Mouse (Mus musculus): ENCODE results near the gene Gm4969.
"Not testable (repeated sequence)": the region's sequence is repeated elsewhere in the genome, so short reads cannot be mapped to it uniquely, and the experiment has no call there.

The Gm4969 gene

DNA sequence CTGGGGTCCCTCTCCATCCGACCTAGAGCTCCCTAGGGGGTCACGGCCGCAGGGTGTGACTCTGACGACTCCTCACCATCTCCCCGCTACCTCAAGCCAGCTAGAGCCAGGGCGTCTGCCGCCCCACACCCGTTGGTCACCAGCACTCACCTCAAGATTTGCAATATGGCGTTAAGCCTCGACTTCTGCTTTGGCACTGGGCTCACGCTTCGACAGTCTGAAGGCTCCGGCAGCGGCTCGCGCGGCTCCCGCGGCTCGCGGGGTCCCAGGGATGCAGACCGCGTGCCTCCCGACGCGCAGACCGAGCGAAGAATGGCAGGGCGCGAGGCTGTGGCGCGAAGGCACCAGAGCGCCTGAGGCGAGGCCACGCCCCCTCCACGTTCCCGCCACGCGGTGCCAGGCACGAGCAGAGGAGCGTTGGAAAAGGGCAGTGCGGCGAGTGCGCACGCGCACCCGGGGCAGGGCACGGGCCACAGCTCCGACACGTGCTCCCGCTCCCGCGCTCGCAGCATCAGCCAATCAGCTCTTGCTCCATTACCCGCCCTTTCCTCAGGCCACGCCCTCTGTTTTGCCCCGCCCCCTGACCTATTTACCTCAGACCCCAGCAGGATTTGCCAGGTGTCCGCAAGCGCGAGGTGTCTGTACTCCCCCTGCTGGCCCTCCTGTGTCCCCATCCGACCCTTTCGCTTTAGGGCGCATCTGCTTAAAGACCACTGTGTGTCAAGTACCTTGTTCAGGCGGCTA lies at the start of gene Gm4969:
Gene Gm4969, minus strand, starts transcription at position 341 of the 744 bp plus-strand sequence.
- peak; percentile 87 for DNase-seq

DNA sequence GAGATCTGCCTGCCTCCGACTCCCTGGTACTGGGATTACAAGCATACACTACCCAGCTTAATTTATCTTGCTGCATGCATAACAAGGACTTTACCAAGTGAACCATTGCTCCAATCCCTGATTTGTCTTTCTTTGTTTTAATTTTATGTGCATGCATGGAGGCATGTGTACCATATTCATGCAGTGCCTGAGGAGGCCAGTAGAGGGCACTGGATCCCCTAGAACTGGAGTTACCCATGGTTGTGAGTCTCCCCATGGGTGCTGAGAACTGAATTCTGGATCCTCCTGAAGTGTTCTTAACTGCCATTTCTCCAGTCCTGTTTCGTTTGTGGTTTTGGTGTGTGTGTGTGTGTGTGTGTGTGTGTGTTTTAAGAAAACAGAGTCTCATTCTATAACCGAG lies 48.8 kb upstream of the Gm4969 start:
- DNase-seq: peak; percentile 5

DNA sequence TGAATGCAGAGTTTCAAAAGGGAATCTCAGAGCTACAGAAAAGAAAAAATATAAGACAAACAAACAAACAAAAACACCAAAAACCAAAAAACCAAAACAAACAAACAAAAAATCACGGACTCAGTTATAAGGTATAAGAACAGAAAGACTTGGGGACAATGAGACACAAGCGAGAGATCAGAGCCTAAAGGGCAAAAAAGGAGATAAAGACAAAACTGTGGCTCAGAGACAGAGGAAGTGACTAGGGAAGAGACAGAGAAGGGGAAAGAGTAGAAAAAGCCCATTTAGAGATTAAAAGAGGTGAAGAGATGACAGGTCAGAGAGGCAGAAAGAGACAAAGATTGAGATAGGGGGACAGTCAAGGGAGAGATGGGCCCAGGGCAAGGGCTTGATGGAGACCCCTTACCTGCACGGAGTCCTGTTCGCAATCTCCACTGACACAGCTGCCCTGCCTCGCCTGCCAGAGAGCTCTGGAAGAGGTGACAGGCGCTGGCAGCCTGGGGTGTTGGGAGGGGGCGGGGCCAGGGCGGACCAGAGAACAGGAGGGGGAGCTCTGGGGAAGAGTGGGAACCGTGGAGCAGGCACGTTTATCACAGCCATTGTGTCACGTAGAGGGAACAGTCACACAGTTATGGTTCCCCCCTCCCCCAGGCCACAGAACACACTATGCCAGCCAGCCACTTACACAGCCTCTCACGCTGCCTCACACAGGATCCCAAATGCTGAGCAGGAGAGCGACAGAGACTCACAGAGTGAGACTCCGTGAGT lies 47.7 kb upstream of the Gm4969 start, which contains the start of gene Gipr:
Gene Gipr, minus strand, starts transcription at position 472 of the 768 bp plus-strand sequence.
- DNase-seq: peak; percentile 8

DNA sequence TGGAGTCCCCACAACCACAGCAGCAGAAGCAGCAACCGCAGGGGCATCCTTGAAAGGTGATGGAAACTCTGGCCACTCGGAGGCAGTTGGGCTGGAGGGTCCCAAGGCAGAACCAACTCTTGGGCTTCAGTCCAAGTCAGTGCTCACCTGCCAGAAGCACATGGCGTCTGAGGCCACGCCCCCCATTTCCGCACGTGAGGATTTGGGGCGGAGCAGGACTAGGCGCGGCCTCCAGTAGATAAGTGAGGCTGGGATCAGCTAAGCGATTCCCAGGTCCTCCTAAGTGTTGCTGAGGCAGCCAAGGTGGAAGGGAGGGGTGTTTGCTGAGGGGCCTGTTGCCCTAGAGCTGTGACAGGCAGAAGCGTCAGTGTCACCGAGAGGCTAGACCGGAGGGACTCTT lies 46.8 kb upstream of the Gm4969 start:
- peak; percentile 11 for DNase-seq

DNA sequence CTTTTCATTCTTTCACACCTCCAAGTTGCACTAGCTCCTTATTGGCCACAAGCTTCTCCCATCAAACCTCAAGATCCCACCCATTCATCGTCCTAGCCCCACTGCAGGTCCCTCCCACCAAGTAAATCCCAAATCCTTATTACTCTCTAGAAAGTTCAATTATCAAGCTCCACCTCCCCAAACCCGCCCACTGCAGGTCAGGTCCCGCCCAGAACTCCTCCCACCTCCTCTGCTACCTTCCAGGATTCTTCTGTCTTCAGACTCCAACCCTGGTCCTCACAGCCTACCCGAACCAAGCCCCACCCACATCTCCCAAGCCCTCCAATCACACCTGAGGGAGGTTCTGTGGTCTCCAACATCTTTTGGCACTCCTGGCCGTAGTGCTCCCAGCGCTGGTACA lies 46.0 kb upstream of the Gm4969 start:
- DNase-seq: no peak

DNA sequence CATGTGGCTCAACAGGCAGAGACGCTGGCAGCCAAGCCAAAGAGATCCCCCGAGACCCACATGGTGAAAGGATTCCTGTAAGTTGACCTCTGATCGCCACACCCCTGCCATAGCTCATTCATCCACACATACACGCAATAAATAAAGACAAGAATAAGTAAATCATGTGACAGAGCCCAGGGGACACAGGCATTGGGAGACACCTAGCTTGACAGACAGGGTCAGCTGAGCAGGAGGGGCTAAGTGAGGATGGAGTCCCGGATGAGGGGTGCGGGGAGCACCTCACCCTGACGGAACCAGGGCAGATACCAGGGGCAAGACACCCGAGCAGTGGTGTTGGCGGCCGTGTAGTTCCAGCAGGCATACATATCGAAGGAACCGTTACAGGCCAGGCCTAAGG lies 45.6 kb upstream of the Gm4969 start:
- DNase-seq: no peak

DNA sequence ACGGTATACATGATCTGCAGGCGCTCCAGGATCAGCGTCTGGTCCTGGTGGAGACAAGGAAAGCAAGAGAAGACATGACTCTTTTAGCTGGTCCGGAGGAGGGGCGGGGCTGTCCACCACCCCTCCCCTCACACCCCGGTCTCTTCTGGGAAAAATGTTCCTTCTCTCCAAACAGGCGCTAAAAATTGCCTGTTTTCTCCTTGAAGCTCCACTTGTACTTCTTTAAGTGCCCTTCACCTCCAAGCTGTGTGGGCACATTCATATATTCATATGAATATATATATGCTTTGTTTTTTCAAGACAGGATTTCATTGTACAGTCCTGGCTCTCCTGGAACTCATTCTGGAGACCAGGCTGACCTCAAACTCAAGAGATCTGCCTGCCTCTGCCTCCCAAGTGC lies 44.8 kb upstream of the Gm4969 start:
- no peak for DNase-seq

DNA sequence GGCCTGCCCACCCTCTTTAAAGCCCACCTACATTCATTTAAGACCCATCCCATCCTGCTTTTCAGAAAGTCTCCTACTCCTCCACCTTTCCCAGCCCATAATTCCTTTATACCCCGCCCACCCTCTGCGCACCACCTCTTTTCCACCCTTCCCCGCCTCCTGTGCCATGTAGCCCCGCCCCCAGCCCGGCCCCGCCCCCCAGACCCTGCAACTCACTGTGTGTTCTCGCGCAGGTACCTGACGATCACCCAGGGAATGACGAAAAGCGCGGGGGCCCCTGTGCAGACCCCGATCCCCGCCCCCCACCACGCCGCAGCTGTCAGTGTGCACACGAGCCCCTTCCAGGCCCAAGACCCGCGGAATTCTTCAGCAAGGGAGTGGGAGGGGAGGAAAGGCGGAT lies 41.9 kb upstream of the Gm4969 start:
- DNase-seq: no peak

DNA sequence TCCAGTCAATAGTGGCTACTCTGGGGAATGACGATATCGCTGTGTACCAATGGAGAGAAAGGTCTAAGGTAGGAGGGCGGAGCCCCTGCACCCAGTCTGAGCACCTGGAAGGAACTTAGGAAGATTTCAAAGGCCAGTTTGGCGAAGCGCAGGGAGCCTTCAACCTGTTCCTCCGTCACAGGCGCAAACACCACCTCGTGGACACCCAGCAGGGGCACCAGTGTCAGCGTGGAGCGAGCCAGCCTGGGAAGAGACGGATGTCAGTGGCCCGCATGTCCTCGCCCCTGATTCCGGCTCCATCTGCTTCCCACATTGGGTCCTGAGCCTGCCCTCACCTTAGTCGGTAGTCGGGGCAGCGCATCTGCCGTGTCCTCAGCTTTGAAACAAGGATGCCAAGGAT lies 41.2 kb upstream of the Gm4969 start:
- DNase-seq: peak; percentile 46

DNA sequence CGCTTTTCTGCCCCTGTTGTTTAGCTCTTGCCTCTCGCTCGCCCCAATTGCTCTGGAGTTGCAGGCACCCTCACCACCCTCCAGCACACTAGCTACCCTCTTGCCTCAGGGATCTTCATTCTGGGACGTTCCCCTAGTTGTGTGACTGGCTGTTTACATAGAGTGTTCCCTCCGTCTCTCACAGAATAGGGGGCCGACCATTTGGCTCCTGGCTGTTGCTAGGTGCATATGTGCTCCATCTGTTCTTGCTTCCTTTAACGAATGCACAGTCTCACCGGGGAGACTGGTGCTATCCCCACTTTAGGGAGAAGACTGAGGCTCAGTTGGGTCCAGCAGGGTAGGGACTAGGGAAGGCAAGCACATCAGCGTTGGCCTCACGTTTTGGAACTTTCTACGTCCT lies 40.4 kb upstream of the Gm4969 start:
- DNase-seq: no peak

DNA sequence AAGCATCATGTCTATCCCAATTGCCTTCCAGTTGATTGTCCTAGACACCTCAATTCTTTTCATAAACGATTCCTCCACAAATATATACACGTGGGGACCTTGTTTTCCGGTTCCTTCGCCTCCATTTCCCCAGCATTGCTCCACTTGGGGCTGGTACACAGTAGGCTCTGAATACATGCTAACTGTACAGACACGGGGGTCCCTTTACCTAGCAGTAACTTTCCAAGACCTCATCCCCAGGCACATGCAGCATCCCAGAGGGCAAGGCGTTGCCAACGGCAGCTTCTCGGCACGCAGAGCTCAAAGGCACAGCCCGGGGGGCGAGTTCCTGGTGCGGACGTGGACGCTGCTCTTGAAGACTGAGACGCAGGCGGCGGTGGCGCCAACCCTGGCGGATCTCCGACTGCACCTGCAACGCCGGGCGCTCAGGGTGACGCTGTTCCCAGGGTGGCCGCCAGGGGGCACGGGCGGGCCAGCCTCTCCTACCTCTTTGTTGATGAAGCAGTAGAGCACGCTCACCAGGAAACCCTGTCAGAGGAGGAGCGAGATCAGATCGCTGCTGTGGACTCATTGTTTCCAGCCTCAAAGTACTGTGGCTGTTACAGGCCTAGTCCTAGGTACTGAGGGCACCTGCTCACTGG lies 39.1 kb upstream of the Gm4969 start:
- DNase-seq: peak; percentile 93

DNA sequence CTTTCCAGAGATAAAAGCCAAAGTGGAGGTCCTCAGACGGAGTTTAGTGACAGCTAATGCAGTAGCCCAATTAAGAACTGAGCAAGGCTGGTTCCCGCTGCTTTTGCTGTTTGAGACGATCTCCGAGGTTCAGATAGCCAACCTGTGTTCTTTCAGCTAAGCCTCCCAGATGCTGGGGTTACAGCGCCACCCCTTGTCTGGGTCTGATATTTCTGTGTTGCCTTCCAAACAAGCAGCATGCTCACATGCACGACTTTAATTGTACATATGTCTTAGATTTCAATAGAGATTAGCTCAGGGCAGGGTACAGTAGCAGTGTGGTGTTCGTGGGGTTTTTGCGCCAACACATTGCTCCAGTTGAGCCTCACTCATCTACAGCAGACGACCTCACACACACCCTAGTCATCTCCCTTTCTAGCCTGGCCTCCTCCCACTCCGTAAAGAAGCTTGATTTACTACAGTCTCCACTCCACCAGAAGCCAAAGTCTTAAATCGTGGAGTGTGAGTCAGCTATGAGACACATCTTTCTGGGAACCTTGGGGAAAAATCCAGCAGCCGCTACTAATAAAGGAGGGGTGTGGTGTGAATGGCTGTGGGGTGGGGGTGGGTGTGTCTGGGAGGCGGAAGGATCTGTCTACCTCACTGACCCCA lies 37.8 kb upstream of the Gm4969 start:
- DNase-seq: no peak

DNA sequence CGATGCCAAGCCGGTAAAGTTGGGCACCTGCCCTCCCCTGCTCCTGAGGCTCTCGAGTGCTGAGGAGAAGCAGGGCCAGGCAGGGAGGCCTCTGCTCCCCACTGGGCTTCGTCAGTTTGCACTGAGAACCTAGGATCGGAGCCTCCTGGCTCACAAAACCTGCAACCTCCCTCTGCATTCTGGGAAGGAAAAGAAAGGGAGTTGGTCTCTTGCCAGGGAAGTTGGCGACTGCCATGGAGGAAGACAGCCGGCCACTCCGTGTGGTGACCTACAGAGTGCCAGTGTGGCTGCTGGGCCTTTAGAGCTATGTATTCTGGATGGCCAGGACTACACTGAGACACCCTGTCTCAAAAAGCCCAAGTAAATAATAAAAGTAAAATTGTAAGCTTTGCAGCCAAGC lies 36.6 kb upstream of the Gm4969 start:
- no peak for DNase-seq

DNA sequence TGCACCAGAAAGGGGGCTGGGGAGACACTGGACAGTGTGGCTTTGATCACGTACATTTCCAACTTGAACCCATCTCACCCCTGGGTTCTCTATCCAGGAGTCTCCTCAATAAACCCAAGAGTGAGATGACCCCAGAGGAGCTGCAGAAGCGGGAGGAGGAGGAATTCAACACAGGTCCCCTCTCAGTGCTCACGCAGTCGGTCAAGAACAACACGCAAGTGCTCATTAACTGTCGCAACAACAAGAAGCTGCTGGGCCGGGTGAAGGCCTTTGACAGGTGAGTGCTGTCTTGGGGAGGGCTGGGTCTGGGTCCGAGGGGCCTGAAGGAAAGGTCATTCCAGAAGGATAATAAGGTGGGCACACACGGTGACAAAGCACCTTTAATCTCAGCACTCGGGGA lies 33.0 kb upstream of the Gm4969 start:
- not testable (repeated sequence) for DNase-seq

DNA sequence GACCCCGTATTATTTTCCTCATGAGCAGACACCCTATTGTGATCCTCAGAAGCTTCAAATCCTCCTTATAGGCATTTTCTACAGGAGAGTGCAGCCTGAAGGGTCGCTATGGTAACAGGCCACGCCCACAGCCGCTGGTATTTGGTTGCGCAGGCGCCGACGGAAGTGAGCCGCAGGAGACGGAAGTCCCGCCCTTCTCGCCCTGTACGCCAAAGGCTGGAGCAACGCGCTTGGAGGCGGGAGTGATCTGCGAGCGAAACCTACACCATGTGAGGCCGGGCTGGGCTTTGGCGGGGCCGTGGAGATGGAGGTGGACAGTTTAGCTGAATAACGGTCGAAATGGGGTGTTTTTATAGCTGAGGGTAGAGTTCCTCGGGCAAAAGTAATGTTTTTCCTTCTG lies 31.5 kb upstream of the Gm4969 start, which contains the start of gene Snrpd2:
Gene Snrpd2, plus strand, starts transcription at position 97 of the 400 bp plus-strand sequence.
- DNase-seq: peak; percentile 95

DNA sequence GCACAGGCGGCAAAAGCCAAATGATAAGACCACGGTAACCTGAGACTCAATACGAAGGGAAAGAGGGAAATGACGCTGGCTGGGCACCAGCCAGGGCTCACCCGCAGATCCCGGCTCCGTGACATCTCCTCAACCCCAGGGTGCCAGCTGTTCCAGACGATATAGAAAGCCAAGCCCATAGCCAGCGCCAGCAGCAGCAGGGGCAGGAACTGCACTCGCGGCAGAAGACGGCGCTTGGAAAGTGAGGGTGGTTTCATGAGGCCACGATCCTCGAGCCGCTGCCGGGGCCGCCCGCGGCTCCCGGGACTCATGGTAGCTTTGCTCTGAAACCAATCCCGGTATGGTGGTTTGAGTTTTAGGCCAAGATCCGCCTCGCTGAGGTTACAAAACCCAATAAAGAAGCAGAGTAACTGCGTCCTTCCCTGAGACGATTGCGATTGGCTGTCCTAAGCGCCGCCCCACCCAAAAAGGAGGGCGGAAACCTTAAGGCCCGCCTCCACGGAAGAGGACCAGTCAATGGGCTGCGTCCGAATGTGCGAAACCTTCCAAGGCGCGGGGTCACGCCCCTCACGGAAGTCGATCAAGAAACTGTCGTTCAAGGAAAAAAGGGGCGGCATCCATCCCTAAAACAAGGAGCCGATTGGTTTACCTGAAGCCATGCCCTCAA lies 30.8 kb upstream of the Gm4969 start, which contains the start of gene Qpctl:
Gene Qpctl, minus strand, starts transcription at position 417 of the 667 bp plus-strand sequence.
- DNase-seq: peak; percentile 99

DNA sequence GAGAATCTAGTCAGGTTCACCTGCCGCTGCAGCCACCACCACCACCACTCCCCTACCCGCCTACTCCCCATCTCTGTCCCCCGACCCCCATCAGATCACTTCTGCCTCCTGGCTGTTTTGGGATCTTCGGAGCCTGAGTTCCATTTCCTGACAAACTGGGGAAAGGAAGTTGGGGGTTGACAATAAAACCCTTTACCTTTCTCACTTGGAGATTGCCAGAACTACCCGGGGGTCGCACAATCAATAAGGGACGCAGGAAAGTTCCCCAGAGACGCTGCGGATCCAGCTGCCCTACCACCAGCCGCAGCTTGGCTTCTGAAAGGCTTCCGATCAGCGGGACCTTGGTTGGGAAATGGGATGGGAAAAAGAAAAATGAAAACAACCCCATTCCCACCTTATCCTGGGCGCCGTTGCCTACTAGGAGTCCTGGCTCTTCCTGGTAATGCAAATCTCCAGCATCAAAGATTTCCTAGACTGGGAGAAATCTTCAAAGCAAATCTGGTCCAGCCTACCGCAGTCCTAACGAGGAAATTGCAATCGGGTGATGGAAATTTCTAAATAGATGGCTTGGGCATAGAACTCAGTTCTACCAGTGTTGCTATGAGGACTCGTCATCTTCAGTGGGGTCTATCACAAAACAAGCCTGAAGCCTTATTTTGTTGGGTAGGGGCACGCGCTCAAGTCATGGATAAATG lies 30.2 kb upstream of the Gm4969 start:
- no peak for DNase-seq

DNA sequence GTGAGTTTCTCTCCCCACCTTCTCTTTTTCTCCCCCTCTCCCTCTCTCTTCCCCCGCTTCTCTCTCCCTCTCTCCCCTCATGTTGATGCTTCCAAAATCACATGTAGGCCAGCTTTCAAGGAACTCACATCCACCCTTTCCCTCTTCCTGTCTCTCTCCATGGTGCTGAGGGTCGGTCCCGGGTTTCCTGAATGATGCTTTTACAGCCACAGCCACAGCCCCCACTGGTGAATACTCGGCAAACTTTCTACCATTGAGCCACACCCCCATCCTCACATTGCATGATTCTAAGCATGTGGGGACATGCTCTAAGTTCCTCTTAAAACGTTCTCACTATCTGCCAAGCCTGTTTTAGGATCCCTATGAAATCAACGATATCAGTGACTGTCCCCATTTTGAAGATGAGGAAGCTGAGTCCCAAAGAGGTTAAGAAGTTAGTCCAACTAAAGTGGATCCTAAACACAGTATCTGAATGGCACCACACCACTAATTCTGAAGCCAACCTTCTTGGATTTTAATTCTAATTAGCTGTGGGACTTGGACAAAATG lies 29.4 kb upstream of the Gm4969 start:
- DNase-seq: no peak

DNA sequence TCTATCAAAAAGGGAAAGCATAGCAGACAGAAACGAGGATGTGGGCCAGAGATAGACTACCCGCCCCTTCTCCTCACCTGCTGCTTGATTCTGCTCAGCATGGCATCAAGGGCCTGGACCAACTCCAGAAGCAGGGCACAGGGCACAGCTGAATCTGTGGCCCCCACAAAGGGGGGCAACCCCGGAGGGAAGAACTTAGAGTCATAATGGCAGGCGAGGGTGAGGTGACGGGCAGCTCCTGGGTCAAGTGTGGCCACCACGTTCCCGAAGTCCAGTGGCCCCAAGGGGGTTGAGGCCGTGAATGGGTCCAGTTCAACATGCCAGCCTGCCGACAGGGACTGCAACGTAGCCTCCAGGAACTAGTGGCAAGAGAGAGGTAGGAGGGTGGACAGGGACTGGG lies 28.6 kb upstream of the Gm4969 start:
- peak; percentile 58 for DNase-seq

DNA sequence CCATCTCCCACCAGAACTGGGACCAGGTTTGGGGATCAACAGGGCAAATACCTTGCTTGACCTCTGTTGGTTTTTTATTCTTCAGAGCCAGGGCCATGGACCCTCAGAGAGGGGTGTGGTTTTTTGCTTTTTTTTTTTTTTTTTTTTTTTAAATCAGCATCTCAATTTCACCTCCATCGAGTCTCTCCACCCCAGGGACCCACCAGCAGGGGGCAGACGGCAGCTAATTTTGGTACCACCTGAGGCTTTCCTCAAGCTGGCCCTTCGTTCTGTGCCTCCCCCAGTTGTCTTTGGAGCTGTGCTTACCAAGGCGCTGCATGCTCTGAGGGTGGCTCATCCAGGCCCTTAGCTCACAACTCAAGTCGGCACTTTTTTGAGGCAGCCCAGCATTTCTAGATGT lies 19.2 kb upstream of the Gm4969 start:
- peak; percentile 49 for DNase-seq

DNA sequence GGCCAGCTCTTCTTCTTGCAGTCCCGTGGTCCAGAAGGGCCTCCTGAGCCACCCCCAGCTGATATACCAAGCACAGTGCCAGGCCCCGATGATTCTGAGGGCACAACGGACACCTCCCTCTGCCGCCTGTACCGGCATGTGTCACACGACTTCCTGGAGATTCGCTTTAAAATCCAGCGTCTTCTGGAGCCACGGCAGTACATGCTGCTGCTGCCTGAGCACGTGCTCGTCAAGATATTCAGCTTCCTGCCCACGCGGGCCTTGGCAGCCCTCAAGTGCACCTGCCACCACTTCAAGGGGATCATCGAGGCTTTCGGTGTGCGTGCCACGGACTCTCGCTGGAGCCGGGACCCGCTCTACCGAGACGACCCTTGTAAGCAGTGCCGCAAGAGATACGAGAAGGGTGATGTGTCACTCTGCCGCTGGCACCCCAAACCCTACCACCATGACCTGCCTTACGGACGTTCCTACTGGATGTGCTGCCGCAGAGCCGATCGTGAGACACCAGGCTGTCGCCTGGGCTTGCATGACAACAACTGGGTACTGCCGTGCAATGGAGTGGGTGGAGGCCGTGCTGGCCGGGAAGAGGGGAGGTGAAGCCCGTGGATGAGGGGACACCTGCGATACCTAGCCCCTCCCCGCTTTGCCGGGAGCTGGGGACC lies 18.6 kb upstream of the Gm4969 start:
- DNase-seq: peak; percentile 50
